Mouse (Mus musculus) C2C12 (cell line): ENCODE measurements around the gene Tubgcp3.

Experiments used
- CEBPB ChIP-seq: IDR thresholded peaks from one replicate; pipeline ENCODE4 v1.6.1; 2011; ENCODE audit warnings: low read depth, mild to moderate bottlenecking, control low read depth, moderate library complexity
- CTCF ChIP-seq: IDR thresholded peaks from one replicate; pipeline ENCODE4 v1.5.1; 2011; ENCODE audit not compliant: control insufficient read depth, insufficient read depth, insufficient read length
- FOSL1 ChIP-seq: IDR thresholded peaks from one replicate; pipeline ENCODE4 v1.8.0; 2011; ENCODE audit warnings: mild to moderate bottlenecking, low read length; ENCODE audit not compliant: poor library complexity, insufficient read depth, severe bottlenecking
- MAX ChIP-seq: IDR thresholded peaks from one replicate; pipeline ENCODE4 v1.6.1; 2011; ENCODE audit warnings: mild to moderate bottlenecking, control low read depth
- MYOD1 ChIP-seq: IDR thresholded peaks from one replicate; pipeline ENCODE4 v1.6.1; 2011; ENCODE audit warnings: low read depth; ENCODE audit not compliant: control insufficient read depth, insufficient read length
- MYOG ChIP-seq: IDR thresholded peaks from one replicate; pipeline ENCODE4 v1.6.1; 2011; ENCODE audit not compliant: control insufficient read depth, insufficient read length; ENCODE audit errors: extremely low read depth
- USF1 ChIP-seq: IDR thresholded peaks from one replicate; pipeline ENCODE4 v1.6.1; 2011; ENCODE audit warnings: low read depth, mild to moderate bottlenecking, control low read depth, moderate library complexity

DNA sequence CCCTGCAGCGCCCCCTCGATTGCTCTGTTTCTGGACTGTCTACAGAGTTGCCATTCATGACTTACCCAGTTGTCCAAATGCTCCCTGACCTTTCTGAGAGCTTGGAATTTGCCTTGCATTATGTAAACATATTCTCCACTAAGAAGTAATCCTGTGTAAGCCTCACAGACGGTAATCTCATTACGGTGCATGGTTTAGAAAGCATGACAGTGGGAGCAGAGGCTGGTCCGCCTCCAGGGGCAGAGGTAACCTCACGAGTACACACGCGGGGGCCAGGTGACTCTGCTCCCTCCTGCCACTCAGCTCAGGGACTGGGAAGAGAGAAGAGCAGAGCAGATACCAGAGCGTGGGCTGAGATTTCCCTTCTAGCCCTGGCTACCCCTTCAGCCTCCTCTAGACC, 47.0 kb upstream of the Tubgcp3 start:
- TF ChIP-seq MAX (no peak), CTCF (no peak), USF1 (no peak), CEBPB (no peak), MYOG (no peak), FOSL1 (no peak), MYOD1 (no peak)
